In the genomic region with DNA sequence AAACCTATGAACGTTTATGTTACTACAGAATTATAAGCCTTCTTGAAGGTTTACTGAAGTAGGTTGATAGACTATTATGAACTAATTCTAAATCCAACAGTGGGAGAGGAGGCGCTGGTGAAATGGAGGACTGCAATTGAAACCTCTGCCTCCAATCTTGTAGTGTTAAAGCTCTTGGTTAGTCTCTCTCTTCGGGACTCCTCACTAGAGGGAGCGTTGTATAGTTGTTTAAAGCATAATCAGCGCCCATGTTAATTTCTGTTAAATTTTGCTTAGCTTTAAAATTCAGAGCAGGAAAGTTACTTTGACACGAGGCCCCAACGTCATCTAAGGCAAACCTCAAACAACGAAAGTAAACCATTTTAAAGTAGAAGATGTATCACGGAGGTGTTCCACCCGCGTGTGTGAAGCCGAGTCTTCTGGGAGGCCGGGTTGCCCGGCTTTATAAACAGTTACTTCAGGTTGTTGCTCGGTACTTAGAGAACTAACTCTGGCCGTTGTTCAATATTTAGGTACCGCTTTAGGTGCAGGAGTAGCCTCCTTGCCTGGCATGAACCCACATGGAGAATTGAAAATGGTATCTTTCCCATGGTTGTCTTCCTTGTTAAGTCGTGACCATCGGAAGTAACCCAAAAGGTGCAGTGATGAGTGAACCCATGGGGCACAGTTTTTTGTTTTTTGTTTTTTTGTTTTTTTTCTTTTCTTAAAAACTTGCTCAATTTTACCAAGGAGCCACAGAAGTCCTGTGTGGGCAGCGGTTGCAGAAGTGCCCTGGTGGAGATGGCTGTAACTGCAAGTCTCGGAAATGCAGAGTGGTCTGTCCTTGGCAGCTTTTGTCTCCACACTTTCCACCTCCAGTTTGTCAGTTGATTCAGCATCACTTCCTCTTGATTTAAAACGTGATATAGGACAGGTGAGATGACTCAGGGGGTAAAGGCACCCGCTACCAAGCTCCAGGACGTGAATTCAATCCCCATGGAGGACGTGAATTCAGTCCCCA, we compare ENCODE assay signal across 8 mouse cellular contexts. TPM values are rescaled to one million over a fixed set of nuclear protein-coding genes. Genes with fewer than 3 reads are reported as not detected.
A peak's percentile ranks its signal among the peaks of the same experiment; 100 is the strongest.
DNase-seq lines count a peak whose midpoint lies in the region; ATAC-seq lines count a peak whose summit lies in the region.

No protein-coding gene starts in this region.

- H3K27me3 ChIP-seq in embryonic facial prominence, embryonic 14.5 days (replicated peaks; ENCODE audit: control insufficient read depth, insufficient read depth, low read length), result no peaks in the 10 kb centered on the region
- peaks cover 4% of the 10 kb centered on the region; the same call in 1 of the 2 replicates for H3K27me3 ChIP-seq in limb, embryonic 12.5 days
- H3K27me3 ChIP-seq in neural tube, embryonic 12.5 days (replicated peaks), result no peaks in the 10 kb centered on the region

- intact Hi-C loops in left cerebral cortex, postnatal 25 days (cut with DNase I), result loop anchor here (5.0 to 10.0 kb wide), 2 partner anchors 140 to 492 kb away; a partner anchor contains a TSS

- H3K4me2 ChIP-seq in embryonic facial prominence, embryonic 14.5 days (ENCODE audit: low read depth, low read length), result peak overlapping the region; percentile 64
- H3K4me2 ChIP-seq in limb, embryonic 12.5 days, result peak overlapping the region; percentile 68
- peak overlapping the region; percentile 76 for H3K4me2 ChIP-seq in neural tube, embryonic 12.5 days (replicated peaks)

- 0 out of 2 replicates have a peak overlapping the region, but pooled peaks have one; percentile 84 for H3K9ac ChIP-seq in embryonic facial prominence, embryonic 14.5 days (ENCODE audit: low read depth, low read length)
- no peak overlapping the region for H3K9ac ChIP-seq in limb, embryonic 12.5 days (replicated peaks)
- no peak overlapping the region for H3K9ac ChIP-seq in neural tube, embryonic 12.5 days

- H3K36me3 ChIP-seq in embryonic facial prominence, embryonic 14.5 days (ENCODE audit: control insufficient read depth, insufficient read depth, low read length), result no peaks in the 10 kb centered on the region
- peaks cover 11% of the 10 kb centered on the region; the same call in 1 of the 2 replicates for H3K36me3 ChIP-seq in limb, embryonic 12.5 days
- H3K36me3 ChIP-seq in neural tube, embryonic 12.5 days, result no peaks in the 10 kb centered on the region

- ATAC-seq in embryonic facial prominence, embryonic 14.5 days (ENCODE audit: low read depth), result no peak
- ATAC-seq in limb, embryonic 12.5 days (ENCODE audit: insufficient number of reproducible peaks, insufficient read depth, low FRiP score, low TSS enrichment, low read depth), result no peak
- ATAC-seq in neural tube, embryonic 12.5 days (ENCODE audit: low FRiP score, low read depth), result no peak

- H3K4me3 ChIP-seq in embryonic facial prominence, embryonic 14.5 days (ENCODE audit: low read depth, low read length), result peak overlapping the region; percentile 59
- H3K4me3 ChIP-seq in limb, embryonic 12.5 days (replicated peaks), result no peak overlapping the region; the same call in 1 of the 2 replicates
- H3K4me3 ChIP-seq in neural tube, embryonic 12.5 days, result no peak overlapping the region

- no peaks in the 10 kb centered on the region for H3K9me3 ChIP-seq in embryonic facial prominence, embryonic 14.5 days (ENCODE audit: control insufficient read depth, low read length)
- no peaks in the 10 kb centered on the region for H3K9me3 ChIP-seq in limb, embryonic 12.5 days
- H3K9me3 ChIP-seq in neural tube, embryonic 12.5 days, result no peaks in the 10 kb centered on the region

- DNase-seq in cerebellum, postnatal 10 days, result peak; percentile 45 to 54
- no peak for DNase-seq in cerebellum, postnatal 36 days
- peak; percentile 74 for DNase-seq in CD4-positive, CD25-positive, alpha-beta regulatory T cell, adult 2 months (ENCODE audit: low read depth, low spot score)
- no peak for DNase-seq in embryonic facial prominence, embryonic 14.5 days (ENCODE audit: low spot score)
- DNase-seq in right cerebral cortex, adult 18-20 months, result no peak
- DNase-seq in left cerebral cortex, postnatal 25 days (ENCODE audit: low spot score in 2 of 2), result no peak

- peaks cover 17% of the 10 kb centered on the region for H3K4me1 ChIP-seq in embryonic facial prominence, embryonic 14.5 days (ENCODE audit: control insufficient read depth, insufficient read depth, low read length)
- H3K4me1 ChIP-seq in limb, embryonic 12.5 days (replicated peaks), result peaks cover 26% of the 10 kb centered on the region
- H3K4me1 ChIP-seq in neural tube, embryonic 12.5 days, result peaks cover 17% of the 10 kb centered on the region; the same call in 1 of the 2 replicates

- no peak overlapping the region for H3K27ac ChIP-seq in embryonic facial prominence, embryonic 14.5 days (replicated peaks; ENCODE audit: low read depth, low read length)
- no peak overlapping the region for H3K27ac ChIP-seq in limb, embryonic 12.5 days
- H3K27ac ChIP-seq in neural tube, embryonic 12.5 days, result no peak overlapping the region

- 78% methylated on average over 25 of the region's 25 CpGs for WGBS in embryonic facial prominence, embryonic 14.5 days
- WGBS in limb, embryonic 12.5 days, result 83% methylated on average over 25 of the region's 25 CpGs
- WGBS in neural tube, embryonic 12.5 days, result 83% methylated on average over 25 of the region's 25 CpGs

RNA-seq across cellular contexts. Expression of a gene that starts 1.9 kb away (rescaled TPM):
- 57.3 and 59.5 TPM in 2 replicates for polyA plus RNA-seq in embryonic facial prominence, embryonic 14.5 days (2014; fragmentation: Nextera tagmentation; extraction: Ambion mirVana)
- polyA plus RNA-seq in limb, embryonic 12.5 days (2016; fragmentation: Nextera tagmentation; extraction: Ambion mirVana), result 47.3 and 51.6 TPM in 2 replicates
- polyA plus RNA-seq in neural tube, embryonic 12.5 days (2016; fragmentation: Nextera tagmentation; extraction: Ambion mirVana), result 32.7 and 34.9 TPM in 2 replicates
- 10 to 100 TPM; 21.1 to 22.2 TPM for total RNA-seq in left cerebral cortex, postnatal 25 days (2021)

Comparison
In these comparisons a context has a peak if more than half of its experiments do, and no peak if none do; other contexts are left out.
1. DNase-seq: peak in cerebellum, postnatal 10 days (2 of 2) and CD4-positive, CD25-positive, alpha-beta regulatory T cell, adult 2 months (single experiment); none in cerebellum, postnatal 36 days (0 of 2), embryonic facial prominence, embryonic 14.5 days (single experiment), right cerebral cortex, adult 18-20 months (single experiment) and left cerebral cortex, postnatal 25 days (0 of 2).
2. Peak in every context shown above with its lines, with median percentiles within 50 percentile points of each other: H3K4me2 ChIP-seq.